ENCODE assay signal across 8 mouse cellular contexts in genomic region chr4:155268382-155268781, GRCm38 (mm10). TPM values are rescaled to one million over a fixed set of nuclear protein-coding genes. Genes with fewer than 3 reads are reported as not detected.
DNase-seq lines count a peak whose midpoint lies in the region; ATAC-seq and TF ChIP-seq lines count a peak whose summit lies in the region.

No protein-coding gene starts in this region.

- H3K9ac ChIP-seq in lung, embryonic 16.5 days (ENCODE audit: low read length): no peak overlapping the region

- no peak for TF ChIP-seq POLR2A in spleen, adult 2 months (IDR thresholded peaks at IDR 0.05; ENCODE audit: low read depth, low read length)

- no peaks in the 10 kb centered on the region for H3K9me3 ChIP-seq in E14TG2a.4 (ENCODE audit: low read length)
- H3K9me3 ChIP-seq in lung, embryonic 16.5 days (ENCODE audit: control insufficient read depth, low read length): no peaks in the 10 kb centered on the region

- ATAC-seq in granulocyte monocyte progenitor cell, adult 5-6 weeks (replicated peaks; ENCODE audit: poor library complexity, severe bottlenecking): peak; percentile 75
- ATAC-seq in lung, embryonic 16.5 days (ENCODE audit: low read depth): peak; percentile 38; the same call in 1 of the 2 replicates
- ATAC-seq in inflammation-experienced regulatory T-cells, adult 6 months: no peak

- H3K4me3 ChIP-seq in E14TG2a.4 (replicated peaks; ENCODE audit: low read length): no peak overlapping the region
- no peak overlapping the region for H3K4me3 ChIP-seq in lung, embryonic 16.5 days (ENCODE audit: low read length)
- no peak overlapping the region for H3K4me3 ChIP-seq in spleen, adult 2 months (ENCODE audit: extremely low read depth, insufficient read depth, insufficient read length)

- H3K36me3 ChIP-seq in E14TG2a.4 (ENCODE audit: insufficient read depth, low read length): peaks cover 39% of the 10 kb centered on the region
- H3K36me3 ChIP-seq in lung, embryonic 16.5 days (ENCODE audit: control insufficient read depth, insufficient read depth, low read length): no peaks in the 10 kb centered on the region
- H3K36me3 ChIP-seq in spleen, adult 2 months (ENCODE audit: control insufficient read depth, insufficient read depth, low read length): no peaks in the 10 kb centered on the region

- peak; percentile 73 for DNase-seq in 3T3-L1 (ENCODE audit: low read depth, low spot score)
- DNase-seq in cerebellum, adult 9-10 months: peak; percentile 82
- peak; percentile 89 for DNase-seq in kidney, postnatal 10 days
- peak in 1 of 2 experiments; percentile 29 for DNase-seq in spleen, adult 2 months (ENCODE audit: low read depth in 1 of 2, low spot score in 2 of 2)

- no peak overlapping the region for H3K4me2 ChIP-seq in lung, embryonic 16.5 days (ENCODE audit: low read depth, low read length)

- H3K27me3 ChIP-seq in E14TG2a.4 (ENCODE audit: insufficient read depth, low read length): no peaks in the 10 kb centered on the region
- no peaks in the 10 kb centered on the region for H3K27me3 ChIP-seq in lung, embryonic 16.5 days (ENCODE audit: control insufficient read depth, insufficient read depth, low read depth, low read length)
- H3K27me3 ChIP-seq in spleen, adult 2 months (ENCODE audit: control insufficient read depth, insufficient read depth, low read length): no peaks in the 10 kb centered on the region

- H3K4me1 ChIP-seq in E14TG2a.4 (replicated peaks; ENCODE audit: low read depth, low read length): peaks cover 21% of the 10 kb centered on the region
- H3K4me1 ChIP-seq in lung, embryonic 16.5 days (replicated peaks; ENCODE audit: control insufficient read depth, insufficient read depth, low read length): peaks cover 16% of the 10 kb centered on the region
- H3K4me1 ChIP-seq in spleen, adult 2 months (ENCODE audit: control insufficient read depth, insufficient read depth, insufficient read length): no peaks in the 10 kb centered on the region

- no peak overlapping the region for H3K27ac ChIP-seq in lung, embryonic 16.5 days (ENCODE audit: low read length)
- no peak overlapping the region for H3K27ac ChIP-seq in spleen, adult 2 months (ENCODE audit: insufficient read depth, low read length)

- TF ChIP-seq CTCF in E14TG2a.4 (conservative IDR thresholded peaks at IDR 0.05; ENCODE audit: low read length): peak; percentile 37
- TF ChIP-seq CTCF in spleen, adult 2 months (IDR thresholded peaks at IDR 0.05; ENCODE audit: extremely low read depth, insufficient read depth, insufficient read length, insufficient replicate concordance): peak; percentile 22; the same call in 1 of the 2 replicates

- 16% methylated on average over 5 of the region's 5 CpGs for WGBS in lung, embryonic 16.5 days
- WGBS in spleen, adult 2 months: 23% methylated on average over 5 of the region's 5 CpGs

RNA-seq across cellular contexts. Expression of gene Faap20, which starts 18.8 kb away (rescaled TPM):
- total RNA-seq in granulocyte monocyte progenitor cell, adult 5-6 weeks (2014; fragmentation: Nextera tagmentation): 25.0 and 35.2 TPM in 2 replicates
- total RNA-seq in granulocyte monocyte progenitor cell, adult 5-6 weeks (2017): 14.0 and 17.5 TPM in 2 replicates
- 78.6 and 79.6 TPM in 2 replicates for polyA plus RNA-seq in lung, embryonic 16.5 days (2015; fragmentation: Nextera tagmentation; extraction: Ambion mirVana)
- 43.2 and 64.8 TPM in 2 replicates for polyA plus RNA-seq in spleen, adult 2 months (2012; rRNA removed)
- 10 to 100 TPM; 44.3 to 57.3 (median 51.6) TPM for polyA plus RNA-seq in inflammation-experienced regulatory T-cells, adult 6 months (2017; shearing (Covaris generic))

RNA-seq across cellular contexts. Expression of gene Ski, which starts 46.0 kb away (rescaled TPM):
- 18.1 and 19.4 TPM in 2 replicates for total RNA-seq in granulocyte monocyte progenitor cell, adult 5-6 weeks (2014; fragmentation: Nextera tagmentation)
- 4.7 and 8.6 TPM in 2 replicates for total RNA-seq in granulocyte monocyte progenitor cell, adult 5-6 weeks (2017)
- 15.8 and 16.7 TPM in 2 replicates for polyA plus RNA-seq in lung, embryonic 16.5 days (2015; fragmentation: Nextera tagmentation; extraction: Ambion mirVana)
- 32.2 and 40.6 TPM in 2 replicates for polyA plus RNA-seq in spleen, adult 2 months (2012; rRNA removed)
- polyA plus RNA-seq in inflammation-experienced regulatory T-cells, adult 6 months (2017; shearing (Covaris generic)): 10 to 100 TPM; 10.7 to 26.8 (median 26.8) TPM
